Mouse (Mus musculus) liver (tissue): Measurements from ENCODE around the gene Dvl1.

ENCODE experiments used
- DNase-seq: peaks from one replicate; pipeline ENCODE4 v3.0.0-alpha.2; 2020; ENCODE audit warnings: mixed read lengths

The Dvl1 gene

GRCm38 (mm10) chr4:155840076-155841002, 6.9 kb upstream of the Dvl1 start:
- no peak for DNase-seq

- DNase-seq, result peak; percentile 76
Observed at GRCm38 (mm10) chr4:155841003-155841454, 6.2 kb upstream of the Dvl1 start.

- no peak for DNase-seq
Observed at GRCm38 (mm10) chr4:155841651-155842270, 5.4 kb upstream of the Dvl1 start.

GRCm38 (mm10) chr4:155843231-155843630, 4.0 kb upstream of the Dvl1 start:
- no peak for DNase-seq

GRCm38 (mm10) chr4:155847591-155848352, 570 bp downstream of the Dvl1 start:
- peak; percentile 56 for DNase-seq

GRCm38 (mm10) chr4:155848434-155849095, 1.4 kb downstream of the Dvl1 start:
- no peak for DNase-seq

- DNase-seq, result no peak
Observed at GRCm38 (mm10) chr4:155849391-155849790, 2.2 kb downstream of the Dvl1 start.

- no peak for DNase-seq
Observed at GRCm38 (mm10) chr4:155849792-155850451, 2.7 kb downstream of the Dvl1 start.

- no peak for DNase-seq
Observed at GRCm38 (mm10) chr4:155851368-155851767, 4.2 kb downstream of the Dvl1 start.

- DNase-seq, result no peak
Observed at GRCm38 (mm10) chr4:155851951-155852411, 4.8 kb downstream of the Dvl1 start.

- no peak for DNase-seq
Observed at GRCm38 (mm10) chr4:155853421-155853820, 6.2 kb downstream of the Dvl1 start.

GRCm38 (mm10) chr4:155854991-155855390, 7.8 kb downstream of the Dvl1 start:
- no peak for DNase-seq

GRCm38 (mm10) chr4:155856071-155856470, 8.9 kb downstream of the Dvl1 start:
- DNase-seq, result no peak

- peak; percentile 2 for DNase-seq
Observed at GRCm38 (mm10) chr4:155856881-155857280, 9.7 kb downstream of the Dvl1 start.

- peak; percentile 76 for DNase-seq
Observed at GRCm38 (mm10) chr4:155859318-155859717, 12.1 kb downstream of the Dvl1 start.

- DNase-seq, result no peak
Observed at GRCm38 (mm10) chr4:155861787-155862186, 14.6 kb downstream of the Dvl1 start.

- DNase-seq, result no peak
Observed at GRCm38 (mm10) chr4:155863001-155863400, 15.8 kb downstream of the Dvl1 start, which contains the start of gene Tas1r3. Gene Tas1r3, minus strand, starts transcription at chr4:155863362.

GRCm38 (mm10) chr4:155868614-155869298, 21.6 kb downstream of the Dvl1 start:
- peak; percentile 35 for DNase-seq

- DNase-seq, result peak; percentile 97
Observed at GRCm38 (mm10) chr4:155869317-155870033, 22.3 kb downstream of the Dvl1 start, which contains the start of the genes Cptp and Ints11. Gene Cptp, minus strand, starts transcription at chr4:155869440. Gene Ints11, plus strand, starts transcription at chr4:155869546.

- no peak for DNase-seq
Observed at GRCm38 (mm10) chr4:155871404-155871803, 24.2 kb downstream of the Dvl1 start.
